Mouse (Mus musculus): ENCODE measurements around the gene Mrpl16.

The Mrpl16 gene

GRCm38 (mm10) chr19:11804423-11804822 is 34.2 kb downstream of the Mrpl16 start:
- no peak for DNase-seq (ENCODE audit: low read depth, low spot score)

GRCm38 (mm10) chr19:11807251-11807650 is 37.1 kb downstream of the Mrpl16 start:
- no peak for DNase-seq (ENCODE audit: low read depth, low spot score)

- DNase-seq (ENCODE audit: low read depth, low spot score) = no peak
Observed at GRCm38 (mm10) chr19:11807822-11808221, 37.6 kb downstream of the Mrpl16 start.

GRCm38 (mm10) chr19:11808452-11808851 is 38.3 kb downstream of the Mrpl16 start:
- no peak for DNase-seq (ENCODE audit: low read depth, low spot score)

GRCm38 (mm10) chr19:11810003-11810758 is 40.0 kb downstream of the Mrpl16 start:
- DNase-seq (ENCODE audit: low read depth, low spot score) = no peak

GRCm38 (mm10) chr19:11810856-11811255 is 40.7 kb downstream of the Mrpl16 start:
- DNase-seq (ENCODE audit: low read depth, low spot score) = no peak

- DNase-seq (ENCODE audit: low read depth, low spot score) = no peak
Observed at GRCm38 (mm10) chr19:11811688-11812365, 41.6 kb downstream of the Mrpl16 start.

GRCm38 (mm10) chr19:11813136-11813535 is 42.9 kb downstream of the Mrpl16 start:
- no peak for DNase-seq (ENCODE audit: low read depth, low spot score)

GRCm38 (mm10) chr19:11813649-11814048 is 43.5 kb downstream of the Mrpl16 start:
- no peak for DNase-seq (ENCODE audit: low read depth, low spot score)

- DNase-seq (ENCODE audit: low read depth, low spot score) = no peak
Observed at GRCm38 (mm10) chr19:11814742-11815333, 44.6 kb downstream of the Mrpl16 start.

- no peak for DNase-seq (ENCODE audit: low read depth, low spot score)
Observed at GRCm38 (mm10) chr19:11816706-11817105, 46.5 kb downstream of the Mrpl16 start.

- DNase-seq (ENCODE audit: low read depth, low spot score) = no peak
Observed at GRCm38 (mm10) chr19:11817586-11817985, 47.4 kb downstream of the Mrpl16 start.

GRCm38 (mm10) chr19:11818199-11819142 is 48.3 kb downstream of the Mrpl16 start:
- no peak for DNase-seq (ENCODE audit: low read depth, low spot score)

GRCm38 (mm10) chr19:11819143-11819700 is 49.0 kb downstream of the Mrpl16 start, which contains the start of gene Stx3:
Stx3 (minus strand) TSS chr19:11819403.
- DNase-seq (ENCODE audit: low read depth, low spot score) = no peak

GRCm38 (mm10) chr19:11819800-11820199 is 49.6 kb downstream of the Mrpl16 start:
- peak; percentile 29 for DNase-seq (ENCODE audit: low read depth, low spot score)

GRCm38 (mm10) chr19:11820211-11820610 is 50.0 kb downstream of the Mrpl16 start:
- no peak for DNase-seq (ENCODE audit: low read depth, low spot score)

- no peak for DNase-seq (ENCODE audit: low read depth, low spot score)
Observed at GRCm38 (mm10) chr19:11823346-11824065, 53.3 kb downstream of the Mrpl16 start.
